Mouse (Mus musculus) gastrocnemius, adult 2 months (tissue): ENCODE data around the gene Rbpj. TPM values are rescaled to one million over a fixed set of nuclear protein-coding genes. Genes with fewer than 3 reads are reported as not detected.

Experiments used
- DNase-seq: peaks from one replicate; pipeline ENCODE4 v3.0.0; 2022
- H3K27ac ChIP-seq: fragments of 200-600 bp; 2 replicates; pipeline ENCODE4 v1.8.1; 2022; ENCODE audit warnings: mild to moderate bottlenecking
- H3K4me3 ChIP-seq: fragments of 200-600 bp; 2 replicates; pipeline ENCODE4 v1.8.1; 2022; ENCODE audit warnings: mild to moderate bottlenecking, moderate library complexity
- CTCF ChIP-seq: fragments of 200-600 bp; IDR thresholded peaks from 2 replicates; pipeline ENCODE4 v1.8.1; 2022; ENCODE audit warnings: antibody characterized with exemption, mild to moderate bottlenecking, moderate library complexity
- intact Hi-C: fragments of 180-260 bp; cut with DNase I; formaldehyde crosslinking; loops from one replicate; pipeline ENCODE4 v1.15.1; 2025
- total RNA-seq, 2 experiments: library from RNA; stranded (reverse); gene quantifications; 2 replicates each; pipeline ENCODE4 v1.2.3; 2021

Rbpj gene
- total RNA-seq, 2 experiments from 2014 or later: 20.9 to 21.7 TPM

DNA sequence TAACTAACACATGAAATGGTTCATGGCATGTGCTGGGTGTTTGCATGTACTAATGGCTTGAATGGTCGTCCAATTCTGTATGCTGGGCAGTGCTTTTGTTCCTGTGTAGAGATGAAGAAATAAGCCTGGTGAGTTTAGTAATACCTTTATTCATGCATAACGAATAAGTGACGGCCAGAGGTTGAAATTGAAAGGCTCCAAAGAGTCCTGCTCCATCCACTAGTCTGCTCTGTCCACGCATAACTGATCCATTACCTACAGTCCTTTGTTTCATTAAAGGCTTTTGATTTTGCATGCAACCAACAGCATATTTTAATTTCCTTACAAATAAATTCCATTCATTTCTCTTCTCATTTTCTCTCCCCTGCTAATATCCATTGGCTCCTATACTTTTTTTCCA lies 53.2 kb downstream of the Rbpj start:
- intact Hi-C loops: loop anchor here (5.0 kb wide), 1 partner anchor 142 kb away; no protein-coding TSS in a partner anchor
- no peak overlapping the region for H3K4me3 ChIP-seq
- H3K27ac ChIP-seq: no peak overlapping the region
- no peak for TF ChIP-seq CTCF
- DNase-seq: no peak

DNA sequence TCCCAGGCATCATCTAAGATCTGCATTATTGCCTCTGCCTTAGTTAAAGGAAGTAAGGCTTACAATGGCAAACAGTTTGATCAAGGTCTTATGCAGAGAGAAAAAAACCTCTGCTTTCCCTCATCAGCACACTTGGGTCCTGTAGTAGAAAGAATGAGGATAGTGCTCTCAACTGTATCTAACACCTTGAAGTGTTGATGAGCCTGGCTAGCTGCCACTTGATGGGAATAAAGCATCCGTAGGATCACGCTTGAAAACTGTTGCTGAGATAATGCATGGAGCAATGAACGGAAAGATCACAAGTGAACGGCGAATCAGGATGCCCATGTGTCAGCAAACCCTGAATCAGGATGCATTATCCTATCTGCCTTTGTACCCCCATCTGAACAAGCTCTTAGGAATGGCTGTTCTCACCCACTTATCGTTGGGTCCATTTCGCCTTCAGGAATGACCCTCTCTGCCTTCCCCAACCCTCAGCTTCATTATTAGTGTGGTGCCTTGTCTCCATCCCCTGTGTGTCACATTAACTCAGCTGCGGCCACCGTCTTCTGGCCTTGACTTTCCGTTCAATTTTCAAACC lies 54.1 kb downstream of the Rbpj start:
- H3K4me3 ChIP-seq: no peak overlapping the region
- no peak for TF ChIP-seq CTCF
- no peak for DNase-seq
- H3K27ac ChIP-seq: no peak overlapping the region
- intact Hi-C loops: loop anchor here (5.0 kb wide), 1 partner anchor 143 kb away; no protein-coding TSS in a partner anchor

DNA sequence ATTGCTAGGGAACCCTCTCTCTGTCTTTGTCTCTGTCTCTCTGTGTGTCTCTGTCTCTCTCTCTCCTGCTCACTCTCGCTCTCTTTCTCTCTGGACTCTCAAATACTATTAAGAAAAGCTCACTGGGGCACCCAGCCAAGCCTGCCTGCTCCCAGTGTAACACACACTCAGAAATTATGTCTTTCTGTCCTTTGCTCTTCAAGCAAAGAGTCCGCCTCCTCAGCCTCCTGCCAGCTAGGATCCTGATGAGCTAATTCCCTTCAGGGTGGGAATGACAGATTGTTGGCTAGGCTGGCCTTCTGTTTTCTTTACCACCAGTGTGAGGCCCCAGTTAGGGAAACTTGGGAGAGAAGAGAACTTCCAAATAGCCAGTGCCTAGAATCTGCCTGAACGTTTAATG lies 57.1 kb downstream of the Rbpj start:
- intact Hi-C loops: no loop called here
- DNase-seq: peak; percentile 78

DNA sequence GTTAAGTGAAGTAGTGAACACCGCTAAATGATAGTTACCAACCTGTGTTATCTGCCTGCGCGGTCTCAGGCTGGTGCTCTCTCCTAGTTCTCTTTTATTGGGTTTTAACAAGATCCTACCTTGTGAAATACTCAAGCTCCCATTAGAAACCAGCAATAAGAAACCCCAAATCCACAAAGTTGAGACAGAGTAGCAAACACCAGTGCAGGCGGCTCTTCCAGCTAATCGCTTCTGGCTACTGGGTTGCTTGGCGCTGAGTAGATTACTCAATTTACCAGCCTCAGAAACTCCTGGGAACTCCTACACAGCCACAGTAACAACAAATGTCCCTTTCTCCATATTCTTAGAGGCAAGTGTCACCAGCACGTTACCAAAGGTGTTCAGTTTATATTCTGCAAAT lies 58.2 kb downstream of the Rbpj start:
- no peak overlapping the region for H3K4me3 ChIP-seq
- H3K27ac ChIP-seq: no peak overlapping the region
- DNase-seq: no peak
- no peak for TF ChIP-seq CTCF
- intact Hi-C loops: no loop called here

More for the DNA sequence above, 57.1 kb downstream of the Rbpj start:
- Histone ChIP-seq H3K4me3 (no peak overlapping the region), H3K27ac (peak overlapping the region; percentile 13; the same call in 1 of the 2 replicates)
- no peak for TF ChIP-seq CTCF

DNA sequence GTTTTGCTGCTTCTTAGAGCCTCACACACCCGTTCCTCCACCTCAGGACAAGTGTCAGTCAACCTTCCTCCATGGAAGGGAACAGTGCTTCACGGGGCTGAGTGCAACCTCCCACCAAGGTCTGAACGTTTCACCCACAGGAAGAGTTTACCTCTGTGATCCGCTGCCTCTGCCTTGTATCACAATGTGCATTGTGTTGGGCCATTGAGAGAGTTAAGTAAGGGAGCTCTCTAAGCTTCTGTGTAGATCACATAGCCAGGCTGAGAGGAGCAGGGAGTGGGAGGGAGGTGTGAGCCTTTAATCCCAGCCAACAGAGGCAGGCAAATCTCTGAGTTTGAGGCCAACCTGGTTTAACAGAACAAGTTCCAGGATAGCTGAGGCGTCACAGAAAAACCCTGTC lies 58.9 kb downstream of the Rbpj start:
- DNase-seq: no peak
- no peak for TF ChIP-seq CTCF
- intact Hi-C loops: no loop called here
- Histone ChIP-seq H3K4me3 (no peak overlapping the region), H3K27ac (no peak overlapping the region)

DNA sequence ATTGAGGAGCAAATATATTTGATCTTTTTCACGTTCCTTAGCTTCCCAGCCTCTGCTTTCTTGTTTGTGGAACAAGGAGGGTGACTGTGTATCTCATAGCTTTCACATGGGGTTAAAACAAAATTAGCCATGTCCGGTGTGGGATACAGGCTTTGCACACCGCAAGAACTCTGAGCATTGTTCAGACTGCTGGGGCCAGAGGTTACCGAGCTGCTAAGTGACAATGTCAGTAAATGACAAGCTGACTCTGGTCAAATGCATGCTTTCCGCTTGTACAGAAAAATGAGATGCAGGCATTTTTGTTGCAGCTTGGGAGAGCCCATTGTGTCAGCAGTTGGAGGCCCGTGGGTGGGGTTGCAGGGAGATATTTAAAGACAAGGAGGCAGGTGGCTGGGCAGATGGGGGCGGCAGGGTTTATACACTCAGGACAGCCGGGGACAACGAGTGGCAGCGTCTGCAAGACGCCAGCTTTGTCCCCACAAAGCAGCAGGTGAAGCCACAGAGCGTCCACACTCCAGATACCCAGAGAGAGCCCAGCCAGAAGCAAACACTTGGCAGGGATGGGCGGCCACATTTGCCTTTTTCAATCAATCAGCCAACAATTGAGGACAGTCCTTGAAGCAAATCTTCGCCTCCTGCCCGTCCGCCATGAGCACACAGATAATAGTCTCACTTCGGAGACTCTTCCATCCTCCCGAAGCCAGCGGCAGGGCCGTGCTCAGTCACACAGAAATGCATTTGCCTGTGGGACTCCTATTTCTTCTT lies 59.5 kb downstream of the Rbpj start:
- DNase-seq: no peak
- Histone ChIP-seq H3K4me3 (peak overlapping the region; percentile 29), H3K27ac (peak overlapping the region; percentile 16; the same call in 1 of the 2 replicates)
- TF ChIP-seq CTCF: no peak
- intact Hi-C loops: no loop called here

DNA sequence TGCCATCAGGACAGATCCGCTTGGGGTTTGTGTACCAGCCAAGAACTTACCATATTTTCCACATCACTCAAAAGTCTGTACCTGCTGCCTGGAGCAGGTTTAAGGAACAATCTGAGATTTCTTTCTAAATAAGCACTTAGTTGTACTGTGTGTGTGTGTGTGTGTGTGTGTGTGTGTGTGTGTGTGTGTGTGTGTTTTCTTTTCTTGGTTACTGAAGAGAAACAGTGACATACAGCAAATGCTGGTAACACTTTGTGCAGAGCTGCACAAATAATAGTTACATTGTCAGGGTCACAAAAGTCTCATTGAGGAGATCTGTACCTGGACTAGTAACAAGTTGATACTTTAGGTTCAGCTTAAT lies 60.1 kb downstream of the Rbpj start:
- intact Hi-C loops: no loop called here
- TF ChIP-seq CTCF: no peak

DNA sequence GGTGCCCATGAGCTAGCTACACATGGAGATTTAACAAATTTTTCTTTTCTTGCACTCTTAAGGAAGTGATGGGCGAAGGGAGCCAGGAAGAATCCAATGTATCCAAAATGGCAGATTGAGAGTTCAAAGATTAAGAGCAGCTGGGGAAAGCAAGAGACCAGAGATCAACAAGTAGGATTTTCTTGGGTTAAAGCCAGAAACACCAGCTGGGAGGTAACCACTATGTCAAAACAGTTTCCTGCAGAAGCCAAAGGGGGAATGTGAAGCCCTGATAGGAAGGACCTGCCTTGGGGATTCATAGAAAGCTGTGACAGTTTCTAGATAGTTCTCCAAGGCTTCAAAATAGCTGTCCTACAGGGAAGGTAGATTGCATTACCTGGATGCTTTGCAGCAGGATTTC lies 63.9 kb downstream of the Rbpj start:
- Histone ChIP-seq H3K27ac (no peak overlapping the region), H3K4me3 (no peak overlapping the region)
- intact Hi-C loops: no loop called here
- no peak for TF ChIP-seq CTCF
- no peak for DNase-seq

More for the DNA sequence above, 60.1 kb downstream of the Rbpj start:
- H3K4me3 ChIP-seq: no peak overlapping the region
- H3K27ac ChIP-seq: peak overlapping the region; percentile 16; the same call in 1 of the 2 replicates
- no peak for DNase-seq

DNA sequence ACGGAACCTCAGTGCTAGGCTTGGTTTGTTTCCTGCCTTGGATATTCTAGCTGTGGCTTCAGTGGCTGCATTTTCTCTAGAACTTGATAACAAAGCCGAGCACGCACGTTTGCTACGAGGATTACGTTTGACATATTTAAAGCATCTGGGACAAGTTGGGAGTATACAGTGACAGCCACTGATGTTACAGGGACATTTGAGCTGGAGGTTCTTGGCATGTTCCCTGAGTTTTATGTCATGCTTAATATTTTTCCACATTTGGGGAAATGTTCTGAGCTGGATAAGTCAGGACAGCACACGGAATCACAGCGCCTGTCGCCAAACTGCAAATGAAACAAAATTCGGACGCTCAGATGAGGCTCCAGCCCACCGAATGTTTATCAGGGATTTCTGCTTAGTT lies 69.1 kb downstream of the Rbpj start:
- TF ChIP-seq CTCF: no peak
- no peak for DNase-seq
- intact Hi-C loops: no loop called here
- H3K27ac ChIP-seq: peak overlapping the region; percentile 58
- H3K4me3 ChIP-seq: peak overlapping the region; percentile 31

DNA sequence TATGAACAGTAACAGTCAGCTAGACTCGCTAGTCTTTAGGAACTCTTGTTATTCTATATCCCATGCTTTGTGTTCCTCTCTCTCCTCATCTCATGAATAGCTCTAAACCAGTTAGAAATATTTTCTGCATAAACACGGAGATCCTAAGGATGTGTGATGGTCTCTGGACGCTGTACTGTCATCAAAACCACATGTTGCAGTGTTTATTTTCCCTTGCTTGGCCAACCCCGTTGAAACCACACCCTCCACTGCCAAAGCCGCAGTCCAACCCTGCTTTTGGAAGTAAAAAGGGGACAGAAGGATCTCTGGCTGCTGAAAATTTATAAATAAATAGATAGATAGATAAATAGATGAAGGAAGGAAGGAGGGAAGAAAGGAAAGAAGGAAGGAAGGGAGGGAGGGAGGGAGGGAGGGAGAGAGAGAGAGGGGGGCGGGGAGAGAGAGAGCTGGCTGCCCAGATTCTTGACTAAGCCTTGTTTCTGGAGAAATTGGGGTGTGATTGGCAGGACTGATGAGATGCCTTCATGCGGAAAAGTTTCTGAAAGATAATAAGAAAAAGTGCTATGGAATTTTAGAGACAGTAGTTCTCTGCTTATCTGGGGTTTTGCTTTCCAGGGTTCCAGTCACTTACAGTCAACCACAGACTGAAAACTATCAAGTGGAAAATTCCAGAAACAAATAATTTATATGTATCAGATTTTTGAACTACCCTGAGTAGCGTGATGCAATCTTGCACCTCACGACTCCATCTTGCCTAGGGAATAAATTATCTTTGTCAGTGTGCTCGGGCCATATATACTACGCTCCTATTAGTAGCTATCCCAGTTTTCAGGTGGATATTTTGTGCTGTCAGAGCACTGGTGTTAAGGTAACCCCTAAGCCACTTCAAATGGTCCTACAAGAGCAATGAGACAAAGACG lies 70.9 kb downstream of the Rbpj start:
- peak overlapping the region; percentile 63 for H3K27ac ChIP-seq
- intact Hi-C loops: no loop called here
- no peak for TF ChIP-seq CTCF
- H3K4me3 ChIP-seq: no peak overlapping the region
- peak; percentile 61 for DNase-seq

DNA sequence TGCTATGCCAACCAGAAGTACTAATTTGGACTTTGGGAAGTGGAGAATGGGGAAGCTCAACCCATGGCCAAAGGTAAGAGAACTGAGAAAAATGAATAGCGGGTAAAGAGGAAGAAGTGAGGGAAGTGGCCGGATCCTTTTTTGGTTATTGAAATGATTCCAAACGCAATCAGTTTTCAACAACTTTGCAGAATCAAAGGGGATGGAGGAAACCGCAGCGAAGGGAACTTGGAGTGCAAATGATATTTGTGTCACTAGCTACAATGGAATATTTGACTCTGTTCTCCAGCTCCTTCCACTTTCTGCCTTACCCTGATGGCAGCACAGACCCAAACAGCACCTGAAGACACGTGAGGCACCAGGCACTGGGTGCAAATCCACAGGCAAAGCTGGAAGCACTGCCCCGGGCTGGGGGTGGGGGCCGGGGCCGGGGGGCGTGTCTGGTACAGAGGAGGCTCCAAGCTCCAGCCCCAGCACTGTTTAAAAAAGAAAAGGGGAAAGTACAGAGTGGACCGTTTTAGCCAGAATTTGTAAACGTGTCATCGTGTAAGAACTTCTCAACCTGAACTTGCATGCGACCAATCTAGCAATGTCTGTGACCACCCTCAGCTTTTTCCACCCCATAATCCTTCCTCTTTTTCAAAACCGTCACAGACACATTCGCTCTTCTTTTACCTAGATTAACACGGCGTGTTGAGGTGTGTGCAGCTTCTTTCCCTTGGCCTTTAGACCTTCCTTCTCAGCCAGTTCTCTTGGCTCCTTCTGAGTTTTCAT lies 74.1 kb downstream of the Rbpj start:
- intact Hi-C loops: no loop called here
- DNase-seq: no peak
- Histone ChIP-seq H3K27ac (no peak overlapping the region; the same call in 1 of the 2 replicates), H3K4me3 (no peak overlapping the region)
- no peak for TF ChIP-seq CTCF

DNA sequence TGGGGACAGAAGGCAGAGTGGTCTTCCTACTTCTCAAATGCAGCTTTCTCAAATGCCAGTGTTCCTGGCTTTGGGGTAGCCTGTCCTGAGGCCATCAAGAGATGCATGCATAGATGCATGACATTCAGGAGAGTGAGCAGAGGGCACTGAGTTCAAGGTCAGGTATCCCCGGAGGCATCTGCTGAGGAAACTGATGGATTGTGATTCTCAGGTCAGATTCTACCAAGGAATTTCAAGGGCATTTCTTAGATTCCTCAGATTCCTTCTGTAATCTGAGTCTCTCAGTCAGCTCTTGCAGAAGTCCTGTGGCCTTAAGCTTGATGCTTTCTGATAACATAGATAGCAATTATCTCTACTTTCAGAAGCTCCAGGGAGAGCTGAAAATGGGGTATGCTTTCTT lies 76.1 kb downstream of the Rbpj start:
- H3K27ac ChIP-seq: peak overlapping the region; percentile 12; the same call in 1 of the 2 replicates
- no peak for DNase-seq
- no peak overlapping the region for H3K4me3 ChIP-seq
- intact Hi-C loops: no loop called here
- no peak for TF ChIP-seq CTCF
